Mouse (Mus musculus) bone marrow macrophage, adult 2 months (primary cell): ENCODE measurements around the gene Zfand2a. TPM values are rescaled to one million over a fixed set of nuclear protein-coding genes. Genes with fewer than 3 reads are reported as not detected.

Experiments
- H3K27ac ChIP-seq: 2 replicates; pipeline ENCODE4 v1.5.1; 2012; ENCODE audit warnings: low read depth, low read length; ENCODE audit not compliant: insufficient read depth
- H3K4me1 ChIP-seq: 2 replicates; pipeline ENCODE4 v1.6.1; 2012; ENCODE audit warnings: low read length; ENCODE audit not compliant: control insufficient read depth, insufficient read depth
- H3K4me3 ChIP-seq: 2 replicates; pipeline ENCODE4 v1.5.1; 2012; ENCODE audit warnings: mild to moderate bottlenecking, low read length, moderate library complexity; ENCODE audit not compliant: insufficient read depth
- CTCF ChIP-seq: IDR thresholded peaks from 2 replicates; pipeline ENCODE4 v1.5.1; 2012; ENCODE audit warnings: low read depth, mild to moderate bottlenecking, low read length, moderate library complexity
- POLR2A ChIP-seq: IDR thresholded peaks from 2 replicates; pipeline ENCODE4 v1.6.1; 2012; ENCODE audit warnings: mild to moderate bottlenecking, low read depth, low read length, borderline replicate concordance
- polyA plus RNA-seq: library from polyadenylated mRNA; stranded (reverse); fragments of >200 nt; gene quantifications from 2 replicates; pipeline ENCODE4 v1.2.4, GENCODE M21; 2012; ENCODE audit not compliant: missing spikeins, insufficient read depth, insufficient read length

Gene Zfand2a
- polyA plus RNA-seq, 1 experiment, result 38.1 TPM

- Histone ChIP-seq H3K27ac (no peak overlapping the region), H3K4me3 (no peak overlapping the region), H3K4me1 (no peaks in the 10 kb centered on the region)
- TF ChIP-seq CTCF (no peak), POLR2A (no peak)
Observed at GRCm38 (mm10) chr5:139498791-139499190, 14.4 kb upstream of the Zfand2a start.

GRCm38 (mm10) chr5:139496939-139497338, 12.6 kb upstream of the Zfand2a start:
- Histone ChIP-seq H3K4me1 (no peaks in the 10 kb centered on the region), H3K4me3 (no peak overlapping the region), H3K27ac (no peak overlapping the region)
- TF ChIP-seq CTCF (no peak), POLR2A (no peak)

- no peak for TF ChIP-seq CTCF
- no peak for TF ChIP-seq POLR2A
Observed at GRCm38 (mm10) chr5:139495019-139495669, 10.8 kb upstream of the Zfand2a start.

GRCm38 (mm10) chr5:139493690-139494089, 9.3 kb upstream of the Zfand2a start:
- Histone ChIP-seq H3K4me3 (no peak overlapping the region), H3K4me1 (no peaks in the 10 kb centered on the region), H3K27ac (no peak overlapping the region)
- TF ChIP-seq CTCF (no peak), POLR2A (no peak)

More at GRCm38 (mm10) chr5:139495019-139495669, 10.8 kb upstream of the Zfand2a start:
- Histone ChIP-seq H3K4me1 (no peaks in the 10 kb centered on the region), H3K4me3 (no peak overlapping the region), H3K27ac (no peak overlapping the region)

- Histone ChIP-seq H3K27ac (no peak overlapping the region), H3K4me3 (no peak overlapping the region), H3K4me1 (no peaks in the 10 kb centered on the region)
- TF ChIP-seq CTCF (no peak), POLR2A (no peak)
Observed at GRCm38 (mm10) chr5:139491348-139491747, 7.0 kb upstream of the Zfand2a start.

- Histone ChIP-seq H3K27ac (no peak overlapping the region), H3K4me3 (no peak overlapping the region), H3K4me1 (no peaks in the 10 kb centered on the region)
- no peak for TF ChIP-seq CTCF
- no peak for TF ChIP-seq POLR2A
Observed at GRCm38 (mm10) chr5:139490131-139490530, 5.8 kb upstream of the Zfand2a start.

GRCm38 (mm10) chr5:139483171-139483848, 1.0 kb downstream of the Zfand2a start:
- TF ChIP-seq POLR2A, result no peak
- no peak for TF ChIP-seq CTCF
- Histone ChIP-seq H3K4me3 (peak overlapping the region; percentile 91), H3K27ac (peak overlapping the region; percentile 84), H3K4me1 (peaks cover 36% of the 10 kb centered on the region)

- peaks cover 59% of the 10 kb centered on the region for H3K4me1 ChIP-seq
- H3K4me3 ChIP-seq, result no peak overlapping the region
- H3K27ac ChIP-seq, result peak overlapping the region; percentile 51
- TF ChIP-seq POLR2A, result no peak
- TF ChIP-seq CTCF, result no peak
Observed at GRCm38 (mm10) chr5:139480406-139480805, 3.9 kb downstream of the Zfand2a start.

- TF ChIP-seq POLR2A (no peak), CTCF (no peak)
Observed at GRCm38 (mm10) chr5:139479088-139479487, 5.3 kb downstream of the Zfand2a start.

GRCm38 (mm10) chr5:139474741-139475140, 9.6 kb downstream of the Zfand2a start:
- H3K27ac ChIP-seq, result no peak overlapping the region
- H3K4me1 ChIP-seq, result peaks cover 42% of the 10 kb centered on the region
- no peak for TF ChIP-seq CTCF
- no peak for TF ChIP-seq POLR2A
- no peak overlapping the region for H3K4me3 ChIP-seq

More at GRCm38 (mm10) chr5:139479088-139479487, 5.3 kb downstream of the Zfand2a start:
- Histone ChIP-seq H3K4me3 (peak overlapping the region; percentile 27), H3K27ac (peak overlapping the region; percentile 93), H3K4me1 (peaks cover 59% of the 10 kb centered on the region)
